Mouse (Mus musculus): ENCODE measurements around the gene Myo1e.

Myo1e gene

DNA sequence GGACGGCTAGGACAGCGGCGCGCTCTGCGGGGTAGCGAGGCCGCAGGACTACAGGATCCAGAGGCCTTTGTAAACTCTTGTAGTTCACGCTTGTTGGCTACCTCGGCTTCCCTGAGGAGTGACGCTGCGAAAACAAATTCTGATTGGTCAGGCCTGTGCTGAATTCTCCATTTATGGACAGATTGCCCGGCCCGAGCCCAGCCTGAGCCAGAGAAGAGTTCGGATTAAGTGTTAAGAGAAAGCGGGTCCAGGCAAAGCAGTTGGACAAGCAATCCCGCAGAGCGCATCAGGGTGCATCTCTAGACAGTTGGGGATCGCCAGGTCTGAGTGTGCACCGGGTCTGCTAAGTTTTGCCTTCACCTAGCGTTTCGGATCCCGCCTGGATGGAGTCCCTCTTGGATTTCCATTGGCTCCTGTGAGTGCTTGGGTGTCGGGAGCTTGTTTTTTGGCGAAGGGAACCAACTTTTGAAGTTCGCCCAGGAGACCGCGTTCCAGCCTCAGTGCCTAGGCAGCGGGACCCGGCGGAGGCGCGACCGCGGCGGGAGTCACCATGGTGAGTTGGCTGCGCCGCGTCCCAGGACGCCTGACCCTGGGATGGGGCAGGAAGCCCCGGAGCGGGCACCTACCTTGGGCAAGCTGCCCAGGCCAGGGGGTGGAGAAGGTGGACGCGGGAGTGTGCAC, at the start of gene Myo1e:
Gene Myo1e, plus strand, starts transcription at position 200 of the 681 bp plus-strand sequence.
- peak; percentile 94 for DNase-seq

DNA sequence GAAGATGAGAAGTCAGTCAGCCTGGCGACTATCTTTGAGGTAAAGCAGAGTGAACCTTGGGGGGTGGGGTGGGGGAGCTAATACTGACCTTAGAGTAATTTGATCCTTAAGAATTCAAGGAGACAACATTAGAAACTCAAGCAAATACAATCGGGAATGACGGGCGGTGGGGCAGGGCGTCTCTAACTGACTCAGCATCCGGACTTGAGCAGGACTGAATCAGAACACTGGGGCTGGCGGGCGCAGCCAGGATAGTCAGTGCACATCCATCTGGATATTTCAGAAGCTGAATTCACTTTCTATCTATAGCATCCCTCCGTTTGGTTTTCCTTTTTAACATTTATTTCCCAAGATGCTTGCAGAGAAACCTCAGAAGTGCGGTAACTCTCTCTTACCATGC, 47.1 kb upstream of the Myo1e start:
- DNase-seq: no peak

DNA sequence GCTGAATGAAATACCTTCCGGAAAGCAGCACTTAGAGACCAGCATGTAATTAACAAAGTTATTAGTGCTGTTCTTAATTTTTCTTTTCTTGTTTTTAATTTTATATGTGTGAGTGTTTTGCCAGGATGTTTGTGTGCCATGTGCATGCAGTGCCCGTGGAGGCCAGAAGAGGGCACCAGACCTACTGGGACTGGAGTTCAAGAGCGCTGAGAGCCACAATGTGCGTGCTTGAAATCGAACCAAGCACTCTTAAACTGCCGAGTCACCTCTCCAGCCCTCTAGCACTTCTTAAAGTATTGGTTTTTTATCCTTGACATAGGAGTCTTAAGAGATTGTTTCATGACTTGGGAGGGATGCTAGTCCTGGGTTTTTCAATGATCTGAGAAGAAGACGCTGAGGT, 38.2 kb upstream of the Myo1e start:
- DNase-seq: peak; percentile 19

DNA sequence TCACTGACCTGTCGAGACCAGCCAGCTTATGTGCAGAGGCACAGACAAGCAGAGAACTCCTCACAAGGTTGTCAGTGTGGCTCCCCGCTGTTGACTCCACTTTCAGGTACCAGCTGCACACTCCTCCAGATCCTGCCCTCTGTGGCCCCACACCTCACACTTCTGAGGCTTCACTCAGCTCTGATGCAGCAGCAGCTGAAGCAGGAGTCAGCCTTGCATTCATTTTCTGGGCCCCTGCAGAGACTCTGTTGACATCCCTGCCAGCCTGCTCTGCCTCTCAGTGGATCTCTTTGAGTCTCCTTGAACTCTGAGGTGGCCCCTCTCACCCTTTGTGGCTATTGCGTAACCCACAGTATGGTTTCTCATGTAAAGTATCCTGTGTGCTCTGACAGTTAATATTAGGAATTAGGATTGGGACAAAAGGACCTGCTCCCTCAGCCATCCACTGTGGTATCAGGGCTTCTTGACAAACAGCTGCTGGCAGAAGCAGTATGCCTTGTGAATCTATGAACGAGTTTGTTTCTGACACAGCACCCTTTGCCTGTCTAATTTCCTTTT, 32.8 kb upstream of the Myo1e start:
- DNase-seq: no peak

DNA sequence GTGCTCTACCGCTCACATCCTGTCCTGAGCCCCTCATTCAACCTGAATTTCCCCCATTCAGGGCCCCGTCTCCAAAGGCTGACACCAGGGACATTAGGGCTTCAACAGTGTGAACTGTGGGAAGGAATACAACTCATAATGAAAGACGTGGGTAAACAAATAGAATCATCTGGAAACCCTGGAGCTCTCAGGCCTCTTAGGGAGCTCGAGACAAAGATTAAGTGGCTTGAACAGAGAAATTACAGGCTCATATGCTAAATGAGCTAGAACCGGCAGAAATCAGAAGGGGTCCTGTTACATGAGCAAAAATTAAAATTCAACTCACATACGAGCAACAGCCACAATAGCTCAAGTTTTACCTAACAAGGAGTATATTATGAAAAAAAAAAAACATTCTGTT, 32.3 kb upstream of the Myo1e start:
- no peak for DNase-seq

DNA sequence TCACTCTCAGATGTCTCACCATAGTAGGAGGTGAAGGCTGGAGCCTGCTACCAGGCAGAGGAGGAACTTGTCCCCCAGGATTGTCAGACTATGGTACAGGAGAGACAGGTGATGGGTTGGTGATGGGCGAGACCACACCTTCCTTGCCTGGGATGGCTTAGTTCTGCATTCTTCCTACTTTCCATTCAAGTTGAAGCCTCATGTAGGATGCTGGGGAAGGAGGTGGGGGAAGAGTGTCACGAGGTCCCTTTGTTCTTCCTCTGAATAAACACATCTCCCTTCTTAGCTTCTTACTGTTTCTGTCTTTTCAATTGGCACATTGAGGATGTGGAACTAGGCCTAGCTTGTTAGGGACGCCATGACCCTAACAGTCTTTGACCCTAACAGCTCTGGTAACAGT, 30.9 kb upstream of the Myo1e start:
- no peak for DNase-seq

DNA sequence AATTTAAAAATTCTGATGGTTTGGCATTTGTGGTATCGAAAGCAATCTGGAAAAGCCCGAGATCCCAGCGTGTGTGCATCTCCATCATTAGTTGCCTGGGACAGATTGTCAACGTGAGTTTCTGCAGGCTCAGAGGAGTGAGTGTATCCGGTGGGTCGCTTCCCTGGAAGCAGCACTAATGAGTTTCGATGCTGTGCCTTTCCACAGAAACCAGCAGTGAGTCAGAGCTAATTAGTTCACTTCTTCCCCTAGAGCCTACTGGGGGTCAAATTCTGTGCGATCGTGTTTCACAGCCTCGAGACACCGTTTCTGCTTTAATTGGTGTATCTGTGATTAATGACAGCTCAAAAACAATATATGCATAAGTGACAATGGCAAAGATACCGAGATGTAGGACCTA, 25.4 kb upstream of the Myo1e start:
- DNase-seq: no peak

DNA sequence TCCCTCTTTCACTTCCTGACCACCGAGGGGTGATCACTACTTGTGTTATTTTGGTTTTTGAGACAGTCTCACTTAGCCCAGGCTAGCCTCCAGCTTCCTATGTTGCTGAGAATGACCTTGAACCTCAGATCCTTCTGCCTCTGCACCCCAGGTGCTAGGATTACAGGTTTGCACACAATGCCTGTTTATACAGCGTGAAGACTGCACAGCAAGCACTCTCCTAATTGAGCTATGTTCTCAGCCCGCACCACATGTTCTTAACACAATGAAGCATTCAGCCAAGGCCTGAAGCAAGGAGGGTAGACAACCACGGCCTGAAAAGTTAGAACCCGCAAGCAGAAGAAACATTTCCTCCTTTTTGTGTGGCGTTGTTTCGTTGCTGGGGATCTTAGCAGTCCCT, 24.5 kb upstream of the Myo1e start:
- DNase-seq: no peak

DNA sequence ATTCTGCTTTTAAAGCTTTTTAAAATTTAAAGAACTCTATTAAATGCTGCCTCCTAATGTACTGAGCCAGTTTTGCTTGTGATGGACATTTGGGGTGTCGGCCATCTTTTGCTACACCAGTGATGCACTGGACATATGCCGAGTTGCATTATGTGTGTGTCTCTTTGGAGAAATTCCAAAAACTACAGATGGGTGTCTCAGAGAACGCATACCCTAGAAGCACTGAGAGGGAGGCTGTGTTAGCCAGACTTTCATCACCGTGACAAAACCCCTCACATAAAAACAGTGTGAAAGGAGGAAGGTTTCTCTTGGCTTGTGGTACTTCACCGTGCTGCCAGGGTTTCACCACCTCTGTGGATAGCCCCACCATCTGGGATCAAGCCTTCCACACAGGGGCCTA, 14.8 kb upstream of the Myo1e start:
- no peak for DNase-seq

DNA sequence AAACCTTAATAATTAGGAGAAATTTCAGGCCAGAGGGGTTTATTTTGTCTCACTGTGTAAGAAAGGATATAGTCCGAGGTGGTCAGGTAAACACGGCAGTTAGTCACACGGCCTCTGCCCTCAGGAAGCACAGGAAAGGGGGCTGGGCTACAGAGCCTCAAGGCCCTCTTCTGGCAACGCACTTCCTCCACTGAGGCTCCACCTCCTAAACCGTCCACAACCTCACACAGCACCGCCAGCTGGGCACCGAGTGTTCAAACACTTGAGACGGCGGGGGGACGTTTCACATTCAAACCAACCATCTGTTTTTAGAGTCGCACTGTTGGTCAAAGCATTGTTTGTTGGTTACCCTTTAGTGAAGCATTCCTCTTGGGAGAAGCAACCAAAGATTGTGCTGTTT, 12.5 kb upstream of the Myo1e start:
- no peak for DNase-seq

DNA sequence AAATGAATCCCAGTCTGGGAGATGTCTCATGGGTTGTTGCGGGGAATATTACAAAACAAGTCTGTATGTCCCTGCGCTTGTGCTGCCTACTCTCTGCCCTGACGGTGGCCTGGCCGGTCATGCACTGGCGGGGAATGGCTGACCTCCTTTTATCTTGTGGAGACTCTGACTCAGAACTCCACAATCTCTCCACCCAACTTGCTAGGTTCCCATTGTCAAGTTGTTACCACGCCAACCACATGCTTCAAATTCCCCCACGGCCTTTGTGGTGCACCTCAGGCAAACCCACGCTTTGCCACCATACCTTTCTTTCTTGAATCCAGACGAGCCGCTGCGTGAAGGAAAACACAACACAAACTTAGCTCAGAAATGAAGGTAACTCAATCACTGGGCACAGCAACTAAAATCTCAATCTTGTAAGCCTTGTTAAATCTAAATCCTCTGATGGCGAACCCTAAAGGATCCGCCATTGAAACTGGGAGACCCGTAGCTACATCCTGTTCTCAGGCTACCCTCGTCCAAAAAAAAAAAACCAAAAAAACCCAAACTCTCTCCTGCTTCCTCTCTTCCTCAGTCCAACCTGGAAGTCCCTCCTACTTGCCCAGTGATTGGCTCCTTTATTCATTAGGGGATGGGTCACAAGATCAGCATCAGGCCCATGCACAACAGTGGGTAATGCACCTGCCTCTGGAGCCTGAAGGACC, 10.0 kb upstream of the Myo1e start:
- no peak for DNase-seq

DNA sequence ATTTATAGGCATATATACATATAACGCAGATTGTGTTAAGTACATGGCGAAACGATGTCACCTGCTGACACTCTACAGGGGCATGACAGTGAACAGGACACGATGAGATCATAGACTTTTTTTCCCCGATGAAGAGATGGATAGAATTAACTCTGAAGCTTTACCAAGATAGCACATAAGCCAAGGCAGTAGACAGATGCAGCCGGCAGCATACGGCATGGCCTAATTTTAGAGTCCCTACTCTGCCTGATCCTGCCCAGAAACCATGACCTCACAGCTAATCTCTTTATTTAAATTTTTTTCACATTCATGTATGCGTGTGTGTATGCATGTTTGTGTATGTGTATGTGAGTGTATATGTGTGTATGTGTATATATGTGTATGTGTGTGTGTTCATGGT, 9.2 kb upstream of the Myo1e start:
- no peak for DNase-seq

DNA sequence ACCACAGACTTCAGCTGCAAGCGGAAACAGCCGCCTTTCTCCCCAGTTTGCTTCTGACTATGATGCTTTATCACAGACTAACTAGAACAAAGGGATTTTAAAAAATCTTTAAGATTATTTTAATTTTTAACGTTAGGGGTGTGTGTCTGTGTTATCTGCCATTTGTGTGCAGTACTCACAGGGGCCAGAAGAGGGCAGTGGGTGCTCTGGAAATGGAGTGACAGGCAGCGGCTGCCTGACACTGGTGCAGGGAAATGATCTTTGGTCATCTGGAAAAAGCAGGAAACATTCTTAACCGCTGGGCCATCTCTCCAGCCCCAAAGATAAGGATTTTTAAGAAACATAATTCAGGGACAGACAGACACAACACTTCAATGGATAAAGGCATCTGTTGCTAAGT, 4.4 kb upstream of the Myo1e start:
- DNase-seq: peak; percentile 78

DNA sequence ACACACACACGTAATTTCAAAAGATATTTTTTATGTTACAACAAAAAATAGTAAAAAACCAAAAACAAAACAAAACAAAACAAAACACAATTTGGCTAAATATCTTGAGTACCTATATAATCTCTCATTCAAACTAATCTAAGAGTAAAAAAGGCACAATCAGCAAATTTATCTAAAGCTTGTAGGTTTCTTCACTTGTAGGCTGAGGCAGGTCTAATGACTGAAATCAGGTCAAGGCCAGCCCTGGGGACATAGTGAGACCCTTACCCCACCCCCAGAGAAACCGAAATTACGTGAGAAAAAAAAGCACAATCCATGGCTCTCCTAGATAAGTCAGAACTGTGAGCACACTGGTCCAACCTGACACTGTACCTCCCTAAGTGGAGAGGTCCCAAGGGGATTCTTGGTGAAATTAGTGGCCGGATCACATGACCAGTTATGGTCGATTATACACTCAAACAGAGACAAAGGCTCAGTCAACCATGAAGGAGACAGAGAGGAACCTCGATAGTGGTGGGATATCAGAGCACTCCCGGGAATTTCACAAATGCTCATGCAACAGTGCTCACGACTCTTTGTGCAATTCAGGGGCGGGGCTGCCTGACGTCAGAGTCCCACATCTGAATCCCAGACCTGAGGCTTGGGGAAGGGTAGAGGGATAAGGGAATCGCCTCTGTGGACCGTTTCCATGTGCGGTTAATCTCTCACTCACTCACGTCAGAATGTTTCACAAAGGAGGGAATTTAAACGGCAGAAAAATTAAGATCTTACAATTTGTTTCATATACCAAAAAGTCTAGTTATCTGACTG, 3.7 kb upstream of the Myo1e start:
- DNase-seq: no peak

DNA sequence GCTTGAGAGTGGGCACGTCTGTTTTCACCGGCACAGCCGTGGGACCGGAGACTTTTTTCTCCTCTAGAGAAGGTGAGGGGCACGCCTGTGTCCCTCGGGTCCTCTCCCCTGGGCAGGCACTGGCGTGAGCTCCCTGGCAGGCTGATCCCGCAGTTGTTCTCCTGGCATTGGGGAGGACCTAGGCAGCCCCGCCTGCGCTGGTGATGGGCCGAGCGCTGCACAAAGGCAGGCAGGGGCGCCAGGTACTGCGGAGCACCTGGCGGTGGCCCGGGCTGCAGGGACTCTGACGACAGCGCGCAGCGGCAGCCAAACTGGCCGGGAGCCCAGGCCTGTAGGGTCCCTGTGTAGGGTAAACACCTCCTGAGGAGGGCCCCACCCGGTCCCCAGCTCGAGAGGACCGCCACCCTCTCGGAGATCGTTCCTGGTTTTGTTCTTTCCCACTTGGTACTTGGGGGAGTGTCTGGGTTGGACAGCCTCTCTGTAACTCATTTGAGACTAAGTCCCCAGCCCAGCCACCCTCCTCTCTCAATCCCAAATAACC, 901 bp downstream of the Myo1e start:
- DNase-seq: peak; percentile 76

DNA sequence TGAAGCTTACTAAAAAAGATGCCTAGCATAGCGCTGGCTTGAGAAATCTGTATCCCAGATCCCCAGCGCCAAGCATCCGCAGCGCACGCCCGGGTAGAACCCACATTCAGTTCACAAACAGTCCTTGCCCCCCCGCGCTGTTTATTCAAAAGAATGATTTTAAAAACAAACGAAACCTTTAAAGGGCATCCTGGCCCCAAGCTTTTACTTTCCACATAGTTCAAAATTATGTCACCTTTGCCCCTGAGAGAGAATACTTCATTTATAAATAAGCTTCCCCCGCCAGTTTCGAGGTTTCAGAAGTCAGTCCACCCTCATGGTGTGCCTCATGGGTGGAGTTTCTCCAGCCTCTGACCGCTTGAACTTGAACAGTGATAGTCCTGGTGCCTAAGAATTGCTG, 1.6 kb downstream of the Myo1e start:
- peak; percentile 45 for DNase-seq

DNA sequence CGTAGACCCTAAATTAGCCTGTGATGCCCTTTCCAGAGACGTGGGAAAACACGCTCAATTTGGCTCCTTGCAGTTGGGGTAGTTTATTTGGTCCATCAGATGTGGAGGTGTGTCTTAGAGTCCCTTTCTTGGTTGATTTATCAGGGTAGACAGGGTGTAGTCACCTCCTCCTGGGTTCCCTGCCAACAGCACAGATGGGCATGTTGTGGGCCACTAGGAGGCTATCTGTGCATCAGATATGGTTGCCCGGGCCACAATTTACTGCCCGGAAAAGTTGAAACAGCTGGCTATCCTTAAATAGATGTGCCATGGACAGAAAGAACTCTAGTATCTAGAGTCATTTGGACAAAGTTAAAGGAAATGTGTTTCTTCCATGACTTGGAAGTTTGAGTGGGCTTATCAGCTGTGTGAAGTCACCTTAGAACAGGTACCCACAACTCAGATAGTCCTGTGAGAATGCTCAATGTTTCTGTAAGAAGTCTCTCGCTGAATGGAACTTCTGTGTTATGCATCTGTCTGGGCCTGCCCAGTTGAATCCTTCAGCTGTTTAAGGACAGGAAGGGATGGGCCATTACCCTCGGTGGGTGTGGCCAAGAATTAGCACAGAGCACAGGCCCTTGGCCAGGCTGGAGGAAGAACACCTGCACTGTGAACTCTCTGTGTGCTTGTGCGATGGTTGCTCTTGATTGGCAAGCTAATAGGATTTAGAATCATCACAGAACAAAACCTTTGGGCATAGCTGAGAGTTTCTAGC, 2.3 kb downstream of the Myo1e start:
- DNase-seq: peak; percentile 65

DNA sequence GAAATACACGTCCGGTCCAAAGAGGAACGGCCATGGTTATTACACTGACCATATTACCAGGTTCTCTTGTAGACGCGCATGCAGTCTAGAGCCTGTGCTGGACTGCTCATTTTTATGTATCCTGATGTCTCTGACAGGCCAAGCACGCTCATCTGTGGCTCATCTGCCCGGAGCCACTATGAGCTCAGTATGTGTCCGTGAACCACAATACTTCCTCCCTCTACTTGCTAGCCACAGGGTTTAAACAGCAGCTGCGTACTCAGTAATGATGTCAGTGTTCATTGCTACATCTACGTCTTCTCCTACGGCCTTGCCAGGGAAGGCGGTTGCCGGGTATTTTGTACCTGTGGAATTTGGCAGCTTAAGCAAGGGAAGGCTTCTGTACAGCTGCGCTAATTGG, 4.5 kb downstream of the Myo1e start:
- DNase-seq: no peak

DNA sequence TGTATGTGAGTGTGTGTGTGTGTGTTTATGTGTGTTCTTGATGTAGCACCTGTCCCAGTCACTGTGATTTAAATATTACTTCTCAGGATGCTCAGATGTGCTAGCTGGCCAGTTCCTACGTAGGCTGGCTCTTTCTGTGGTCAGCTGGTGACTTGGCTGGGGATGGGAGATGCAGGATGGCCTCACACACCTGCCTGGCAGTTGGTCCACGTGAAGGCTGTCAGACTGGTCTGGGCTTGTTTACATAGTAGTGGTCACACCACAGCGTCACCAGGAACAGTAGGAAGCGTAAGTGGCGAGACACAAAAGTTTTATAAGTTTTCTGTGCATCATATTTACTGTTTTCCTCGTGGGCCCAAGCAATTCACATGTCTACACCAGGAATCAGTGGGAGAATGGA, 9.4 kb downstream of the Myo1e start:
- DNase-seq: no peak

DNA sequence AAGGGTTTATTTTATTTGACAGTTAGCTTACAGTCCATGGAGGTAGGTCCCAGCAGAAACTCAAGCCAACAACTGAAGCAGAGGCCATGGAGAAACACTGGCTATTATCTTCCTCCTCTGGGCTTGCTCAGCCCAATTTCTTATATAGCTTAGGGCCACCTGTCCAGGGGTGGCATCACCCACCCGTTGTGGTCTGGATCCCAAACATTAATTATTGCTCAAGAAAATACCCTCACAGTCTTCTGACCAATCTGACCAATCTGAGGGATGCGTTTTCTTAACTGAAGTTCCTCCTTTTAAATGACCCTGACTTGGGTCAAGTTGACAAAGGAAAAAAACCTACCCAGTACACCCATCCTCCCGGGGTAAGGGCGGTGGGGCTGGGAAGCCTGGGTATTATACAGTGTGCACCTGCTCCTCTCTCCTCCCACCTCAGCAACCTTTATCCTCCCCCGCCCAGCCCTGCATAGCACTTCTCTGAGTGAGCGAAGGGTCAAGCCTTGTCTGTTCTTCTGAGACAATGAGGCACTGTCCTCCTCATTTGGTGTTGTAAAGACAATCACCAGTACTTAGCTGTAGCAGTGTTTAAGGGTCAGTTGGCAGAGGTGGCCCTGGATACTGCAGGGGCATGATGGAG, 12.3 kb downstream of the Myo1e start:
- DNase-seq: no peak

DNA sequence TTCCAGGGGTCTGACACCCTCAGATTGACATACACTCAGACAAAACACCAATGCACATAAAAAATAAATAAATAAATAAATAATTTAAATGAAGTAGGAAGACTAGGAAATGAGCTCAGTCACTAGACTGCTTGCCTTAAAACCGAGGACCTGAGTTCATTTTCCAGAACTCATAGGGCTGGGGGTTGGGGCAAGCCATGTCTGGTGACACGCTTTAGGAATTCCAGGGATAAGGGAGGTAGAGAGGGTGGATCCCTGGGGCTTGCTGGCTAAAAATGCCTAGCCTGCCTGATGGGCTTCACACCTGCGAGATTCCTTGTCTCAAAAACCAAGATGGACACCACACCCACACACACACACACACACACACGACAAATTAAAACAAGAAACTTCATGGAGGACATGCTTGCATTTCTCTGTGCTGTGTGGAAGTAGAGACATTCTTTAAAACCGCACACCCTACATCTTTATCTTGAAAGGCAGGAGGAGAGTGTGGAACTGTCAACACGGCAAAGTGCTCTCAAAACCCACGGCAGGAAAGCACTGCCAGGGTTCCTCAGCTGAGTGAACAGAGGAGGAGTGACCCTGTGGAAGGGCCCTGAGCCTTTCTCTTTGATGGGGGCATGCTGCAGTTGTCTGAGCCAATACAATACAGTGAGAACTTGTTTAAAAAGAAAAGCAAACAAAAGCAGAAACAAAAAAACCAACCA, 13.5 kb downstream of the Myo1e start:
- DNase-seq: no peak
